Mouse (Mus musculus) frontal cortex, postnatal 14 days (tissue): ENCODE data around the gene Mettl9.
A peak's percentile ranks its signal among the peaks of the same experiment; 100 is the strongest.

ENCODE experiments used
- DNase-seq, 2 experiments: peaks; one replicate each; pipeline ENCODE4 v3.0.0; 2022; ENCODE audit warnings: low spot score in 2 of 2

Mettl9 gene

GRCm38 (mm10) chr7:121098614-121099389, 64.6 kb downstream of the Mettl9 start:
- no peak for DNase-seq

DNA sequence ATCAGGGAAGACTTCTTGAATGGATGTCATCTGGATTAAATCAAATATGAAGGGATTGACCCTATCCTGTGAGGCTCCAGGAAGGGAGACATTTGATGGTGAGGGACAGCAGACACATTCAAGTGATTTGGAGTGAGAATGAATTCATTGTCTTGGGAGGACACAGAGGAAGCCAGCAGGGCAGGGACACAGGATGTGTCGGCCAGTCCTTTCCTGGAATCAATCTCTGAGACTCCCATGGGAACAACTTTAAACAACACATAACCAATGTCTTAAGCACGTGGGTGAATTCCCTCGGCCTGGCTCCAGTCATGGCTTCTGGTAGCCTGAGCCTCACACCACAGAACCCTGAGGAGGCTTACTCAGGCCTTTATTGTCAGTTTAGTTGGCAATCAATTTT, 73.6 kb downstream of the Mettl9 start:
- DNase-seq = no peak

GRCm38 (mm10) chr7:121111321-121111720, 77.1 kb downstream of the Mettl9 start:
- DNase-seq = no peak

- DNase-seq = no peak
Observed at GRCm38 (mm10) chr7:121111762-121112161, 77.5 kb downstream of the Mettl9 start.

- peak; percentile 51 to 89 for DNase-seq
Observed at GRCm38 (mm10) chr7:121120143-121120818, 86.0 kb downstream of the Mettl9 start.
